Mouse (Mus musculus): ENCODE measurements at regions not wholly inside any gene's neighbourhood (a gene's known extent, or its start where the extent isn't known, plus 50 kb on each side); places are given as distances from the start of the nearest gene placed in this dataset.

DNA sequence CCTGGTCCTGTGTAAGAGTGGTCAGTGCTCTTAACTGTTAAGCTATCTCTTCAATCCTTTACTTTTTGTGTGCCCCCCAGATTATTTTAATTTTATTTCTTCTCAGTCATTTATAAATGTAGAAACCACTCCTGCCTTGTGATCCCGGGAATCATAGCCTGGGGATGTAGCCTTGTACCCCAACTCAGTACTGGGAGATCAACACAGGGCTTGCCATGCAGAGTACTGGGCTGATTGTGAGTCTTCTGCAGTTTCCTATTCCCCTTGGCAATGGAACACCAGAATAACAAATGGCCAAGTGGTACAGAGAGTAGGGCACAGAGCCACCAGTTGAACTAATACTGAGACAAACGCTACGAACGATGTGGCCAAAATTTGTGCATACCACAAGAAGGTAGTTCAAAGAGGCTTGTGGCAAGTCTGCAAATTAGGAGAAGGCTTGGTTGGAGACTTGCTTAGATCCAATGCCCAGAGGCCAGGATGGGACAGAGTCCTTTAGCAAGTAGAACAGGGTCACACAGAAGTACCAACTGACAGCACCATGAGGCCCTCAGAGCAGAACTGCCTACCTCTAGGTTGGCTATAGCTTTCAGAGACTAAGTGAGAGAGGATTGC is 151.9 kb downstream of the Qrsl1 start:
- TF ChIP-seq CTCF (IDR thresholded peaks at IDR 0.05; ENCODE audit: low read depth) (no peak), EP300 (IDR thresholded peaks at IDR 0.05; ENCODE audit: low read depth) (no peak)
